Mouse (Mus musculus): Measurements from ENCODE around the gene Cox10. TPM values are rescaled to one million over a fixed set of nuclear protein-coding genes. Genes with fewer than 3 reads are reported as not detected.

Gene Cox10
- polyA plus RNA-seq, 1 experiment from 2014 or later = 30.1 TPM

DNA sequence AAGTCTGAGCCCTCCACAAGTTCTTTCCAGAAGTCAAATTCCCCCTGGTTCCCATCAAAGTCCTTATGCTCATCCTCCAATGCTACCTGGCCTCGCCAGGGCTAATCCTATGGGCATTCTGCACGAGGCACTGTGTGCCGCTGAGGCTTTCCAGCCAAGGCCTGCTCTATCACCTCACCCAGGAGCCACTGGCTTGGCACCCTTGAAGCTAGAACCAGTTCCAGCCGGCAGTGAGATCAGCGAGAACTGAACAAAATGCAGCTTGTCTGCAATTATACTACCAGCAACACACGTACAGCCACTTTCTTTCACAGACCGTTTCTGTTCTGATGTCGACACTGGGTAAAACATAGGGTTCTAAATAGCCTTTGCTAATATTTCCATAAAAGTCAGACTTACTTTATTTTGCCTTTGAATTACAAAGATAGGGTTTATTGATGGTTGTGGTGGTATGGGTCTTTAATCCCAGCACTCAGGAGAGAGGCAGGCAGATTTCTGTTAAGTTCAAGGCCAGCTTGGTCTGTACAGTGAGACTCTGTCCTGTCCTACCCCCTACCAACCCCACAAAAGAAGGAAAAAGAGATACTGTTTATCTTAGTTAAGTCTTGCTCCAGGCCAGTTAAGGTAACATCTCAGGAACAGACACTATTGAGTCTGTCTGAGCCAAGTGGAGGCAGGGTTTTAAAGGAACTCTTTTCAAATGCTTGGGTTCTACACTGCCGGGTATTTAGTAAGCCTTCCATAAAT is 111.5 kb downstream of the Cox10 start:
- 81% methylated on average over 9 of the region's 9 CpGs for WGBS
- no peak overlapping the region for H3K4me2 ChIP-seq (ENCODE audit: low read depth, low read length)
- H3K27ac ChIP-seq (replicated peaks; ENCODE audit: low read depth, low read length) = no peak overlapping the region
- H3K4me1 ChIP-seq (ENCODE audit: control insufficient read depth, insufficient read depth, low read length) = no peaks in the 10 kb centered on the region
- H3K27me3 ChIP-seq (ENCODE audit: control insufficient read depth, insufficient read depth, low read length) = no peaks in the 10 kb centered on the region
- H3K4me3 ChIP-seq (ENCODE audit: low read depth, low read length) = no peak overlapping the region
- DNase-seq (ENCODE audit: low spot score) = no peak
- no peaks in the 10 kb centered on the region for H3K36me3 ChIP-seq (replicated peaks; ENCODE audit: control insufficient read depth, insufficient read depth, low read depth, low read length)
- no peaks in the 10 kb centered on the region for H3K9me3 ChIP-seq (replicated peaks; ENCODE audit: control insufficient read depth, low read length)
- H3K9ac ChIP-seq (replicated peaks; ENCODE audit: low read length) = no peak overlapping the region
- ATAC-seq (replicated peaks; ENCODE audit: insufficient number of reproducible peaks, low FRiP score, low TSS enrichment, low read depth) = no peak

GRCm38 (mm10) chr11:63965437-63965836 is 113.8 kb downstream of the Cox10 start:
- no peak for DNase-seq (ENCODE audit: low spot score)
- 85% methylated on average over 5 of the region's 5 CpGs for WGBS
- Histone ChIP-seq H3K4me3 (ENCODE audit: low read depth, low read length) (no peak overlapping the region), H3K27me3 (ENCODE audit: control insufficient read depth, insufficient read depth, low read length) (no peaks in the 10 kb centered on the region), H3K9ac (replicated peaks; ENCODE audit: low read length) (no peak overlapping the region), H3K4me1 (ENCODE audit: control insufficient read depth, insufficient read depth, low read length) (no peaks in the 10 kb centered on the region), H3K36me3 (replicated peaks; ENCODE audit: control insufficient read depth, insufficient read depth, low read depth, low read length) (no peaks in the 10 kb centered on the region), H3K4me2 (ENCODE audit: low read depth, low read length) (no peak overlapping the region), H3K9me3 (replicated peaks; ENCODE audit: control insufficient read depth, low read length) (no peaks in the 10 kb centered on the region), H3K27ac (replicated peaks; ENCODE audit: low read depth, low read length) (no peak overlapping the region)
- ATAC-seq (replicated peaks; ENCODE audit: insufficient number of reproducible peaks, low FRiP score, low TSS enrichment, low read depth) = no peak

GRCm38 (mm10) chr11:63957207-63957606 is 122.1 kb downstream of the Cox10 start:
- Histone ChIP-seq H3K4me2 (ENCODE audit: low read depth, low read length) (no peak overlapping the region), H3K27ac (replicated peaks; ENCODE audit: low read depth, low read length) (no peak overlapping the region), H3K27me3 (ENCODE audit: control insufficient read depth, insufficient read depth, low read length) (no peaks in the 10 kb centered on the region), H3K36me3 (replicated peaks; ENCODE audit: control insufficient read depth, insufficient read depth, low read depth, low read length) (no peaks in the 10 kb centered on the region), H3K4me3 (ENCODE audit: low read depth, low read length) (no peak overlapping the region), H3K9ac (replicated peaks; ENCODE audit: low read length) (no peak overlapping the region), H3K9me3 (replicated peaks; ENCODE audit: control insufficient read depth, low read length) (no peaks in the 10 kb centered on the region), H3K4me1 (ENCODE audit: control insufficient read depth, insufficient read depth, low read length) (no peaks in the 10 kb centered on the region)
- peak; percentile 21 for DNase-seq (ENCODE audit: low spot score)
- 32% methylated on average over 4 of the region's 4 CpGs for WGBS
- no peak for ATAC-seq (replicated peaks; ENCODE audit: insufficient number of reproducible peaks, low FRiP score, low TSS enrichment, low read depth)

DNA sequence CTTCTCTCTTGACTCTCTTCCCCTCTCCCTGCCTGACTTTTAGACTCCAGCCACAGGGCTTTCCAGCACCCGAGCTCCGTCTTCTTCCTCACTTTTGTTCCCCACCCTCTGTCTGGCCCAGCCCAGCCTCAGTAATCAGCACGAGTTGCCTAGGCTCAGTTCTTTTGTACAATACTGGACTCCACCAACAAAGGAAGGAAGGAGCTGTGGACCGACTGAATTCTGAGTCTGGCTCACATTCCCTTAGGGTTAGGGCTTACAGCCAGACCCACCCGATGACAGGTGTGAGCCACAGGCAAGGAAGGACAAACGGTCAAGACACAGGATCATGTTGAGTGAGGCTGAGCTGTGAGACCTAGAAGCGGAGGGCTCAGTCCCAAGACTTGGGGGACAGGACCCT is 122.5 kb downstream of the Cox10 start:
- Histone ChIP-seq H3K9me3 (replicated peaks; ENCODE audit: control insufficient read depth, low read length) (no peaks in the 10 kb centered on the region), H3K4me1 (ENCODE audit: control insufficient read depth, insufficient read depth, low read length) (no peaks in the 10 kb centered on the region), H3K4me3 (ENCODE audit: low read depth, low read length) (no peak overlapping the region), H3K27me3 (ENCODE audit: control insufficient read depth, insufficient read depth, low read length) (no peaks in the 10 kb centered on the region), H3K27ac (replicated peaks; ENCODE audit: low read depth, low read length) (no peak overlapping the region), H3K4me2 (ENCODE audit: low read depth, low read length) (no peak overlapping the region), H3K36me3 (replicated peaks; ENCODE audit: control insufficient read depth, insufficient read depth, low read depth, low read length) (no peaks in the 10 kb centered on the region), H3K9ac (replicated peaks; ENCODE audit: low read length) (no peak overlapping the region)
- DNase-seq (ENCODE audit: low spot score) = no peak
- no peak for ATAC-seq (replicated peaks; ENCODE audit: insufficient number of reproducible peaks, low FRiP score, low TSS enrichment, low read depth)
- WGBS = 30% methylated on average over 7 of the region's 7 CpGs

DNA sequence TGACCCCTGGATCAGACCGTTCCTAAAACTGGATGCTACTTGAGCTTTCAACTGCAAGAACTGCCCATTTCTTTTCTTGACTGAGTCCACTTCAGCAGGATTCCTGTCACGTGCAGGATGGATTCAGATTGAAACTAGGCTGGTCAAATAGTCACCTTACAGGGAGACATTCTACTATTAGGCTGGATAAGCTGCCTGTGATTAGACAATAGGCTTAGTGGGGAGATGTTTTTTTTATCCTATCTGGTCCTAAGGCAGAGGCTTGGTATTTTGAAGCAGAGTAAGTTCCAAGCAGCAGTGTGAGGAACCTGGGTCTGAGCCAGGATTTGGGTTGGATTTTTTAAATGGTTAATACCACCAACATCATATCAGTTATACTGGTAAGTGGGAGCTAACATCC is 125.4 kb downstream of the Cox10 start:
- H3K36me3 ChIP-seq (replicated peaks; ENCODE audit: control insufficient read depth, insufficient read depth, low read depth, low read length) = no peaks in the 10 kb centered on the region
- no peak overlapping the region for H3K27ac ChIP-seq (replicated peaks; ENCODE audit: low read depth, low read length)
- no peak overlapping the region for H3K9ac ChIP-seq (replicated peaks; ENCODE audit: low read length)
- no peak overlapping the region for H3K4me2 ChIP-seq (ENCODE audit: low read depth, low read length)
- no peaks in the 10 kb centered on the region for H3K27me3 ChIP-seq (ENCODE audit: control insufficient read depth, insufficient read depth, low read length)
- 87% methylated on average over 2 of the region's 2 CpGs for WGBS
- H3K9me3 ChIP-seq (replicated peaks; ENCODE audit: control insufficient read depth, low read length) = no peaks in the 10 kb centered on the region
- no peaks in the 10 kb centered on the region for H3K4me1 ChIP-seq (ENCODE audit: control insufficient read depth, insufficient read depth, low read length)
- DNase-seq (ENCODE audit: low spot score) = no peak
- H3K4me3 ChIP-seq (ENCODE audit: low read depth, low read length) = no peak overlapping the region
- no peak for ATAC-seq (replicated peaks; ENCODE audit: insufficient number of reproducible peaks, low FRiP score, low TSS enrichment, low read depth)

- 47% methylated on average over 4 of the region's 4 CpGs for WGBS
- H3K9me3 ChIP-seq (replicated peaks; ENCODE audit: control insufficient read depth, low read length) = no peaks in the 10 kb centered on the region
- H3K9ac ChIP-seq (replicated peaks; ENCODE audit: low read length) = no peak overlapping the region
- ATAC-seq (replicated peaks; ENCODE audit: insufficient number of reproducible peaks, low FRiP score, low TSS enrichment, low read depth) (no peak), DNase-seq (ENCODE audit: low spot score) (no peak)
- no peak overlapping the region for H3K4me3 ChIP-seq (ENCODE audit: low read depth, low read length)
- no peak overlapping the region for H3K27ac ChIP-seq (replicated peaks; ENCODE audit: low read depth, low read length)
- H3K27me3 ChIP-seq (ENCODE audit: control insufficient read depth, insufficient read depth, low read length) = no peaks in the 10 kb centered on the region
- no peaks in the 10 kb centered on the region for H3K4me1 ChIP-seq (ENCODE audit: control insufficient read depth, insufficient read depth, low read length)
- no peaks in the 10 kb centered on the region for H3K36me3 ChIP-seq (replicated peaks; ENCODE audit: control insufficient read depth, insufficient read depth, low read depth, low read length)
- no peak overlapping the region for H3K4me2 ChIP-seq (ENCODE audit: low read depth, low read length)
Observed at GRCm38 (mm10) chr11:63952743-63953191, 126.5 kb downstream of the Cox10 start.

- H3K4me3 ChIP-seq (ENCODE audit: low read depth, low read length) = peak overlapping the region; percentile 21
- H3K4me2 ChIP-seq (ENCODE audit: low read depth, low read length) = peak overlapping the region; percentile 5
- peak; percentile 75 for DNase-seq (ENCODE audit: low spot score)
- peak; percentile 56; the same call in 1 of the 2 replicates for ATAC-seq (replicated peaks; ENCODE audit: insufficient number of reproducible peaks, low FRiP score, low TSS enrichment, low read depth)
- no peaks in the 10 kb centered on the region for H3K27me3 ChIP-seq (ENCODE audit: control insufficient read depth, insufficient read depth, low read length)
- H3K9me3 ChIP-seq (replicated peaks; ENCODE audit: control insufficient read depth, low read length) = no peaks in the 10 kb centered on the region
- no peaks in the 10 kb centered on the region for H3K36me3 ChIP-seq (replicated peaks; ENCODE audit: control insufficient read depth, insufficient read depth, low read depth, low read length)
- H3K9ac ChIP-seq (replicated peaks; ENCODE audit: low read length) = no peak overlapping the region; the same call in 1 of the 2 replicates
- no peak overlapping the region for H3K27ac ChIP-seq (replicated peaks; ENCODE audit: low read depth, low read length)
- 6% methylated on average over 16 of the region's 19 CpGs for WGBS
- H3K4me1 ChIP-seq (ENCODE audit: control insufficient read depth, insufficient read depth, low read length) = no peaks in the 10 kb centered on the region
Observed at GRCm38 (mm10) chr11:63951831-63952631, 127.2 kb downstream of the Cox10 start.

GRCm38 (mm10) chr11:63948371-63948770 is 130.9 kb downstream of the Cox10 start:
- DNase-seq (ENCODE audit: low spot score) (no peak), ATAC-seq (replicated peaks; ENCODE audit: insufficient number of reproducible peaks, low FRiP score, low TSS enrichment, low read depth) (no peak)
- Histone ChIP-seq H3K4me3 (ENCODE audit: low read depth, low read length) (no peak overlapping the region), H3K27ac (replicated peaks; ENCODE audit: low read depth, low read length) (no peak overlapping the region), H3K36me3 (replicated peaks; ENCODE audit: control insufficient read depth, insufficient read depth, low read depth, low read length) (no peaks in the 10 kb centered on the region), H3K27me3 (ENCODE audit: control insufficient read depth, insufficient read depth, low read length) (no peaks in the 10 kb centered on the region), H3K9ac (replicated peaks; ENCODE audit: low read length) (no peak overlapping the region), H3K4me2 (ENCODE audit: low read depth, low read length) (no peak overlapping the region), H3K9me3 (replicated peaks; ENCODE audit: control insufficient read depth, low read length) (no peaks in the 10 kb centered on the region), H3K4me1 (ENCODE audit: control insufficient read depth, insufficient read depth, low read length) (no peaks in the 10 kb centered on the region)
- 90% methylated on average over 11 of the region's 11 CpGs for WGBS

All from embryonic facial prominence, embryonic 11.5 days (tissue).